Mouse (Mus musculus) cerebellum, postnatal 4 days (tissue): ENCODE measurements around the gene Cdk5rap1.
"Not testable (repeated sequence)": the region's sequence is repeated elsewhere in the genome, so short reads cannot be mapped to it uniquely, and the experiment has no call there.

Source experiments
- DNase-seq, 2 experiments: peaks; one replicate each; pipeline ENCODE4 v3.0.0; 2022; ENCODE audit warnings: low spot score in 2 of 2, mixed read lengths in 1 of 2

Cdk5rap1 gene

DNA sequence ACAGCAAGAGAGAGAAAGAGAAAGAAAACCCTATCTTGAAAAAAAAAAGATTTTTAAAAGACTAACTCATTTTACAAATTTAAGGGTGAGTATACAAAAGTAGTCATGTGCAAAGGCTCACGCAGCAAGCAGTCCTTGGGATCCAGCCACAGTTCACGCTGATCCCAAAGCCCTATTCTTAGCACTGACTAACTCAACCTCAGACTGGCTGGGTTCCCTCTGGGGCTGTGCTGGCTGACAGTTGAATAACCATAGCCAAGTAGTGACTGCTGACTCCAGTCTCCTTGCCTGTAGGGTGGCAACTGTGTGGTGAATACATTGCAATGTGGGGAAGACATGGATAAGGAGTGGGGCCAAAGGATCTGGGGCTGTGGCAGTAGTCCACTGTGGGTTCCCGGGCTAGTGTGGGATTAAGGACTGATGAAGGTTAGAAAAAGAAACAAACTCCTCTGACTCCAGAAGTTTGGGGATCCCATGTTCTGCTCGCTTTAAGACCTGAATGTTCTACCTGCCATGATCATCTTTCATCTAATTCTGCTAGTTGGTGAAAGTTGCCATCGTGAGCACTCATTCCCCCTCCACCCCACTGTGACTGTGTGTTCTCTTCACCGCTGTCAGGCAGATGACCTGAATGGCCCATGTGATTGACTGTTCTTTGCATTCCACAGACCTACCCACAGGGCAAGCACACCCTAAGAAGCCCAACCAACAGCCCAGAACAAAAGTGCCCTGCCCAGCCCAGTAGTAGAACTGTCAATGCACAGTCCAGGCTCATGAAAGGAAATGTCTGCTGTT is 2.2 kb upstream of the Cdk5rap1 start:
- no peak for DNase-seq

DNA sequence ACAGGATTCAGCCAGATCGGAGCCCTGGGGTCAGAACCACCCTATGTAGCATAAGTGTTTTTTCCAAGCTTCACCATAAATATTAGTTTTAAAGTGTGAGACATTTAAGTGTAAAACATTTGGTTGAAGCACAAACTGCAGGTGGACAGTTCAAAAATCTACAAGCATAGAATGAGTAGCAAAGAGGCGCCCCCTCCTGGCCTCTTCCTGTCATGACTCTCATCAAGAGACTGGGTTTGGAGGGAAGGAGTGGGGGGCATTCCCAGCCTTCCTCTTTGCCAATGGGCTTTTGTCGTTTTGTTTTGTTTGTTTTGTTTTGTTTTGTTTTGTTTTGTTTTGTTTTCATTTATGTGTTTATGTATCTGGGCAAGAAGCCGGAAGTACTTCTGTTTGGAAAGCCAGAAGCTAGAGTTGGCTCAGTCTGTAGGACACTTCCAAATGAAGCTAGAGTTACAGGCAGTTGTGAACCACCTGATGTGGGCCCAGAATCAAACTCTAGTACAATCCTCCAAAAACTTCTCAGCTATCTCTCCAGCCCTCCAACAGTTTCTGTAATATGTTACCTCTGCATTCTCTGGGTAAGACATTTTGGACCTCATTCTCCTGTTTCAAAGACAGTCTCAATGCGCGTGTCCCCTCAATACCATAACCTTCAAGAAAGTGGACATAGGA is 1.3 kb upstream of the Cdk5rap1 start:
- DNase-seq = peak; percentile 46 to 67

DNA sequence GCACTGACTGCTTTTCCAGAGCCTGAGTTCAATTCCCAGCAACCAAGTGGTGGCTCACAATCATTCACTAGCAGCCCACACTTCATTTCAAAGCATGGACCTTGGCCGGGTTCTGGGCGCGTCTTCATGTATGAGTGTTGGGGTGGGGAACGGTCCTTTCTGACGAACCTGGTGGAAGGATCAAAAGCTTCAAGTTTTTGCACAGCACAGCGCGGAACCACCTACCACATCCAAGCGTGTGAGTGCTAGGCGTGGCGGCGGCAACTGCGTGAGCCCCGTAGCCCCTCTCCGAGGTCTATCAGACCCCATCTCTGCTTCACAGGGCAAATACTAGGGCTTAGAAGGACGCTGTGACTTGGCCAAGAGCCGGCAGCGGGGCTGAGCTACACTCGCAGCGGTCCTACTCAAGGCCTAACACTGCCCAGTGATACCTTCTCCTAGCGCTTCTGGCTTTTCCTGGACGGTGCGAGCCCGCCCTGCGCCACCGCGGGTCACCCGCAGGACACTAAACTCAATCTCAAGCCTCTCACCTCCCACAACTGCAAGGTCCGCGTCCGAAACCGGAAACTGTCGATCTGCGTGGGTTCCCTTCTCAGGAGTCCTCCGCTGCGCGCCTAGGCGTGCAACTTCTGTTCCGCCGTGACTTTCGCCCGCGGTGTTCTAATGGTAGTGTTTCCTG is 520 bp downstream of the Cdk5rap1 start:
- peak; percentile 83 to 90 for DNase-seq

DNA sequence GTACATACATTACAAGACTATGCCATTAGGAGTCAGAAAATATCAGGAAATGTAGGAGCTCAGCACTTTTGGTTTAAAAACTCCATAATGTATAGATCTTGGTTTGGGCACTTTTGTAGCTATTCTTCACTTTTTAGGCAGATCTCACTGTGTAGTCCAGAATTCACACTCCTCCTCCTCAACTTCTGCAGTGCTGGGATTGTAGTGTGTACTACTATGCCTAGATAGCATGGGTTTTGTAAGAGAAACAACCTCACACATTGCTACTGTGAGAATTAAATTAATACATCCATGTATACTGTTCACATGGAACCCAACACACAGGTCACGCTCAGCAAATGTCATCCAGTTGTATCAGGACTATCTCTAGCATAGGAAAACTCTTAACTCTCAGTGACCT is 5.3 kb downstream of the Cdk5rap1 start:
- DNase-seq = no peak

DNA sequence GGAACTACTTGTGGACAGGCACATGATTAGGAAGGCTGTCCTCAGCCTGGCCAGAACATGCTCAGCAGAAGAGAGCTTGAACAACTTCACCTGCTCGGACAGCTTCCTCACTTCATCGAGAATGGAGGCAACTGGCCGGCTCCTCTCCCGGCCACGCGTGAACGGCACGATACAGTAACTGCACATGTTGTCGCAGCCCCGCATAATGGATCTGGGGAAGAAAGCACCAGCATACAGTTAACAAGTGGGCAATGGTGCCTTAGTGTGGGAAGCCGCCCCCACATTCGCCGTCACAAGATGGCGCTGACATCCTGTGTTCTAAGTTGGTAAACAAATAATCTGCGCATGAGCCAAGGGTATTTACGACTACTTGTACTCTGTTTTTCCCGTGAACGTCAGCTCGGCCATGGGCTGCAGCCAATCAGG is 18.8 kb downstream of the Cdk5rap1 start:
- DNase-seq = not testable (repeated sequence)

DNA sequence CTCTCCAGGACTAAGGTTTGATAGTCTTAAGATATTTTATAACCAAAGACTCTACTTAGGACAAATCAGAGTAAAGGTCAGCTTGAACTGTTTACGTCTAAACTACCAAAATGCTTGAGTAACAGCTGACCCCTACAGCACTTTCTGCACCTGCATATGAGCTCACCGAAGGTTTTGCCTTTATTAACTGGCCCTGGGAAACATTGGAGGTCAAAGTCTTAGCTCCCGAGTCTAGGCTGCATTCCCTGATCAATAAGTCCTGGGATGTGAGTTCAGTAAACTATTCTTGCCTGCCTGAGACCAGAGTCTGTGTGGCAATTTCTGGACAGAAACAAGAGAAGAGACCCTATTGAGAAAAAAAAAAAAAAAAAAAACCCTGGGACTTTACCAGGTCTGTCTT is 24.7 kb downstream of the Cdk5rap1 start:
- no peak for DNase-seq

DNA sequence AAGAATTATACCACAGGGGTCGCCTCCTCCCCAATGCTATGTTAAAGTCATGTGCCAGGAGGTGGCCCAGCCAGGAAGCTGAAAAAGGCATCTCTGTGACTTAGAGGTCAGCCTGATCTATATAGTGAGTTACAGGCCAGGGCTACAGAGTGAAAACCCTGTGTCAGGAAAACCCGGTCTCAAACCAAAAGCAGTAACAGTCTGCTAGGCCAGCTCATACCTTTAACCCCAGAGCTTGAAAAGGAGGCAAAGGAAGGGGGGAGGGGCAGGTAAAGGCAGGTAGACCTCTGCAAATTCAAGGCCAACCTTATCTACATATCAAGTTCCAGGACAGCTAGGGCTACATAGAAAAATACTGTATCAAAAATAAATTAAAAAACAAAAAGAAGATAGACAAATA is 33.5 kb downstream of the Cdk5rap1 start:
- DNase-seq = no peak

DNA sequence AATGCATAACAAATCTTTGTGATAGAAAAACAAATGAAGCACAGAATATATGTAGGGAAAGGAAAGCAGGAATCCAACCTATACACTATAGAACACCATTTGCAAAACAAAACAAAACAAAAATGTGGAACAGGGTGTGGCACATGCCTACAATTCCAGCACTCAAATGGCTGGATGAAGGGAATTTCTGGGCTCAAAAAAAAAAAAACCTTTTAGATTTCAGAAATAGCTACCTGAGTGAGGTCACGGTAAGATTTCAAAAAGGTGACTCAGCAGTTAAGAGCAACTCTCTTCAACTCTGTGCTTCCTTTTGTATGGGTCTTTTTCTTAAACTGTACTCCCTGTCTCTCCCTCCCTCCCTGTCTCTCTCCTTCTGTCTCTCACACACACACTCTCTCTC is 34.6 kb downstream of the Cdk5rap1 start:
- no peak for DNase-seq

DNA sequence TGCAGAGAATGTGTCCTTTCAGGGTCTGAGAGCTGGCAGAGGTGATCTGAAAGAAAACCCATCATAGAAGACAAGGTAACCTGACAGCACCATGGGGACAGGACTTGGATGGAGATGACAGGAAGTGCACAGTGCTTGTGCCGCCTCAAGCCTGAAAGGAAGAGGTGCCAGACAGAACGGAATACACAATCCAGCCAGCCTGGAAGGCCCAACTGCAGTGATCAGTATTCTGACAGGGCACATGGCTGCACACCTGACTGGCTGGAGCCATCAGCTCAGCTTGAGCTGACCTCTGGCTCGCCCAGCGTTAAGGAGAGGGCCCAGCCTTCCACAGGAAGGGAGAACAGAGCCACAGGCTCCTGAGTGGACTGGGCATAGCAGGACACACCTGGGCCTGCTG is 37.2 kb downstream of the Cdk5rap1 start:
- no peak for DNase-seq

DNA sequence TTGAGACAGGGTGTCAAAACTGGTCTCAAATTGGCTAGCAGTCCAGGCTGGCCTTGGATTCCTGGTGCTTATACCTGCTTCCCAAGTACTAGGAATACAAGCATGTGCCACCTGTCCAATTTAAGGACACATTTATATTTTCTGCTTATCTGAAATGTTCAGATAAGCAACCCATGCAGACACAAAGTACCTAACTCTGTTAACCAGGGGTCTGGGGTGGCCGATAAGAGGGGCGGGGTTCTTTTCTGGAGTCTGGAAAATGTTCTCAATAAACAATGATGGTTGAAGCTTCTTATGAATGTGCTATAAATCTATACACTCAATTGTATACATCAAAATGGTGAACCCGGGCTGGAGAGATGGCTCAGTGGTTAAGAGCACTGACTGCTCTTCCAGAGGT is 46.0 kb downstream of the Cdk5rap1 start:
- DNase-seq = no peak

DNA sequence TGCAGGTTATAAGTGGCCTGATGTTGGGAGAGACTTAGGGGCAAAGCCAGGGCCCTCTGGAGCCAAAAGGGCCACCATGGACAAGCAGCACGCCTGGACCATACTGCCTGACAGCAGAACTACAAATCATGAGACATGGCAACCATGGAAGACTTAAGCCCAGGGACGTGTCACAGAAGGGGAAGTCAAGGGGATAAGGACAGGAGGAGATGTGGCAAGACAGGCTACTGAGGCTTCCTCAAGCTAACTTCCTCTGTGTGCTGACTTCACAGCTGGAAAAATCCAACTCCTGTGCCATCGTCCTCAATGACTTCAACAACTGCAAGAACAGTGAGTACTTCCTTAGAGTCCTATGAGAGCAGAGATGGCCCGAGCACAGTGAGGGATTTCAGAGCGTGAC is 59.0 kb downstream of the Cdk5rap1 start:
- not testable (repeated sequence) for DNase-seq

DNA sequence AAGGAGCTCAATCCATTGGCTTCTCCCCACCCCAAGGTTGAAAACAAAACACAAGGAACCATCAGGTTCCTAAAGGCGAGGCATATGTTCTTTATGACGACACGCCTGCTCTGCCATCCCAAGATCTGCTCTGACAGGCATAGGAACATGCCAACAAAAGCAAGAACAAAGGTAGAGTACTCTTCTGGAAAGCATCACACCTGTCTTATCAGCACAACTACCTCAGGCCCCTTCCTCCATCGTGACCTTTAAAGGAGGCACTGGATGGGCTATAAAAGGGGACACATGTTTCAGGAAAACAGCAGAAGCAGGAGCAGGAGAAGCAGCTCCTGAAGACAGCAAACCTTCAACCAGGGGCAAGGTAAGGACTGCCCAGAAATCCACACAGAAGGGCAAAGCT is 65.9 kb downstream of the Cdk5rap1 start, which contains the start of gene Bpifb9b:
Bpifb9b (plus strand) TSS at position 301 of the 400 bp plus-strand sequence.
- not testable (repeated sequence) for DNase-seq

DNA sequence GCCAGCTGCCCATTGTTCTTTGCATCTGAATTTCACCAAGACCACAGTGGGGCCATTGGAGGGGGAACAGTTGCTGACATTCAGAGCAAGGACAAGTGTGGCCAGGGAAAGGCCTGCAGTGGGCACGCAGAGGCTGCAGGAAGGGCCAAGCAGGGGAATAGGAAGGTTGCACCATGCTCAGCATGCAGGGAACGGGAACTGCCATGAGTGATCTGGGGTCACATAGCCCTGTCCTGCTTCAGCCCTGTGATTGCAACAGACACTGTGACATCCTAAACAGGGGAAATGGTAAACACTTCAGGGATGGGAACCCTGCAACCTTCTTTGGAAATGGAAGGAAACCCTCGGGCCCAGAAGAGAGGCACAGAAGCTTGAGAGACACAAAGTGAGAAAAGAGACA is 68.2 kb downstream of the Cdk5rap1 start:
- not testable (repeated sequence) for DNase-seq

DNA sequence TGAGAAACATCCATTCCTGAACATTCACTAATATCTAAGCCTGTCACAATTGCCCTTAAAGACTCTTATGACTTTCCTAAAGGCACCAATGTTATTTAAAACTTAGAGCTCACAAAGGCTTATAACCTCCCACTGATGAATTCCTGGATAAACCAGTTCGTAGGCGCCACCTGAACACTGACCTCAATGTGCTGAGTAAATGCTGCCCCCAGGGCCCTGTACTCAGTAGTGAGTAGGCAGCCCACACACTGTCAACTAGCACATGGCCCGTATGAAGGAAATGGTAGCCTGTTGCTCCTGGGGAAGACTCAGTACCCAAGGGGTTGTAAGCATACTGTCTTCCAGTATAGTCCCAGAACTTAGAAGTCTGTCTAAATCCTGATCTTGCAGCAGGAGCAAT is 71.0 kb downstream of the Cdk5rap1 start:
- DNase-seq = no peak

DNA sequence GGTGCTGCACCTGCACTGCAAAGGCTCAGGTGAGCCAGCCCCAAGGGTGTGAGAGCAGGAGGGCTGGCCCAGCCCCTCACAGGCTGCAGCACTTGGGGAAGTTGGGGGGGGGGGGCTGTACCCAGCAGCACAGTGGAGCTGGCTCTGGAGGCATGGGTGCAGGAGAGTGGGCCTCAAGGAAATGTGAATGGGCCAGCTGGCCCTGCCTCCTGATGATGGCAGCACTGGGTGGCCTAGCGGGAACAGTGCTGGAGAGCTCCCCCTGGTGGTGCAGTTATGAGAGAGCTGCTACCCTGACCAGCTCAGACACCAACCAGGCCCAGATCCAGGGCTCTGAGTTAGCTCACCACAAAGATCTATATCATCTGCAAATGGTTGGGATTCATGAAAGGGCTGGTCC is 72.3 kb downstream of the Cdk5rap1 start:
- peak; percentile 50 to 75 for DNase-seq

DNA sequence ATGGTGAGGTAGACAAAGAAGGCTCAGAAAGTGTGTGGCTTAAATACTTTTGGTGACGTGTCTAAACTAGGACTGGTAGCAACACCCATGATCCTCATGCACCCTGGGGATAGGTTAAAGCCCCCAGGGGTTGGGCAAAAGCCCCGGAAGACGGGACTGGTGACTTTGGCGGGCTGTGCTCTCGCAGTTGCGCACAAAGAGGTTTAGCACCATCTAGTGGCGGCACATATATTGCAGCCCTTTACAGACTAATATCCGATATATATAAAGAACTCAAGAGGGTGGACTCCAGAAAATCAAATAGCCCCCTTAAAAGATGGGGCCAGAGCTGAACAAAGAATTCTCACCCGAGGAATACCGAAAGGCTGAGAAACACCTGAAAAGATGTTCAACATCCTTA is 78.1 kb downstream of the Cdk5rap1 start:
- DNase-seq = peak in 1 of 2 experiments; percentile 56

DNA sequence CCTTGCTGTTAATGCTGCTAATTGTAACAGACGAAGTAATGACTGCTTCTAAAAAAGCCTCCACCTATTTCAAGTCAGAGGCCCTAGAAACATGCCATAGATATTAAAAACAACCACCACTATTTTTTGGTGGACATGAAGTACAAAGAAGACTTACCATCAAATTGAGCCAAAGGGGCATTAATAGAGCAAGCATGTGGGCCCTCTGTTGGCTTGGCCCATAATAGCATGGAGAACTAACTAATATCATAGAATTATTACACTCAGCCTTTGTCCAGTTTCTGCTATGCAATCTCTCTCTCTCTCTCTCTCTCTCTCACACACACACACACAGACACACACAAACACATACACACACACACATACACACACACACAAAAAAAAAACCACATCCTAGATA is 80.0 kb downstream of the Cdk5rap1 start:
- no peak for DNase-seq

DNA sequence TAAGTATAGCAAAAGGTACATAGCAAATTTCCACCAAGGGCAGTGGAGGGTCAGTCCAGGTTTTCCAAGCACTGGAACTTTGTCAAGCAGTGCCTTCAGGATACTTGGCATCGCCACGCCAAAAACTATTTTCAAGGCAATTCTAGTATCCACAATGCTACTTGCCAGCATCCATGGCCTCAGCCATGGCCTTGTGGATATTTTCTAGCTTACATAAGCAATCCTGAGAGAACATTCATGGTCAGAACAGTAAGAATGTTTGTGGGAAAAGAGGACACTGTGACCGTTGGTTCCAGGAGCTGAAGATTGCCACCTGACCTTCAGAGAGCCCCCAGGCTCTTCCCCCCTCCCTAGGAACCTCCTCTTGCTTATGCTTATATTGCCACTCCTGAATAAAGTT is 80.9 kb downstream of the Cdk5rap1 start:
- not testable (repeated sequence) for DNase-seq
